Mouse (Mus musculus): Measurements from ENCODE around the gene Eif4g1.
A peak's percentile ranks its signal among the peaks of the same experiment; 100 is the strongest.
"Not testable (repeated sequence)": the region's sequence is repeated elsewhere in the genome, so short reads cannot be mapped to it uniquely, and the experiment has no call there.

Gene Eif4g1

GRCm38 (mm10) chr16:20668013-20668412 lies at the start of gene Eif4g1:
Gene Eif4g1, plus strand, starts transcription at chr16:20668313.
- DNase-seq = not testable (repeated sequence)

- peak; percentile 22 for DNase-seq
Observed at GRCm38 (mm10) chr16:20619541-20620398, 48.3 kb upstream of the Eif4g1 start.

GRCm38 (mm10) chr16:20620399-20620735 lies 47.7 kb upstream of the Eif4g1 start:
- no peak for DNase-seq

GRCm38 (mm10) chr16:20620751-20621190 lies 47.3 kb upstream of the Eif4g1 start:
- DNase-seq = peak; percentile 63

- DNase-seq = peak; percentile 70
Observed at GRCm38 (mm10) chr16:20621191-20621990, 46.7 kb upstream of the Eif4g1 start, which contains the start of gene Camk2n2. Gene Camk2n2, minus strand, starts transcription at chr16:20621287.

- peak; percentile 71 for DNase-seq
Observed at GRCm38 (mm10) chr16:20621991-20622685, 46.0 kb upstream of the Eif4g1 start.

GRCm38 (mm10) chr16:20623211-20623610 lies 44.9 kb upstream of the Eif4g1 start:
- DNase-seq = no peak

GRCm38 (mm10) chr16:20628871-20629391 lies 39.2 kb upstream of the Eif4g1 start:
- peak; percentile 58 for DNase-seq

GRCm38 (mm10) chr16:20629731-20630634 lies 38.1 kb upstream of the Eif4g1 start, which contains the start of gene Ece2:
Gene Ece2, plus strand, starts transcription at chr16:20629828.
- DNase-seq = peak; percentile 31

GRCm38 (mm10) chr16:20637410-20637809 lies 30.7 kb upstream of the Eif4g1 start:
- no peak for DNase-seq

GRCm38 (mm10) chr16:20638367-20638766 lies 29.7 kb upstream of the Eif4g1 start:
- peak; percentile 33 for DNase-seq

GRCm38 (mm10) chr16:20642161-20642560 lies 26.0 kb upstream of the Eif4g1 start:
- DNase-seq = peak; percentile 78

- no peak for DNase-seq
Observed at GRCm38 (mm10) chr16:20643911-20644310, 24.2 kb upstream of the Eif4g1 start.

GRCm38 (mm10) chr16:20651076-20651946 lies 16.8 kb upstream of the Eif4g1 start, which contains the start of gene Psmd2:
Gene Psmd2, plus strand, starts transcription at chr16:20651652.
- peak; percentile 98 for DNase-seq

GRCm38 (mm10) chr16:20651947-20652310 lies 16.2 kb upstream of the Eif4g1 start:
- no peak for DNase-seq

GRCm38 (mm10) chr16:20653315-20653714 lies 14.8 kb upstream of the Eif4g1 start:
- DNase-seq = no peak

GRCm38 (mm10) chr16:20657661-20658060 lies 10.5 kb upstream of the Eif4g1 start:
- no peak for DNase-seq

GRCm38 (mm10) chr16:20670291-20670690 lies 2.2 kb downstream of the Eif4g1 start:
- no peak for DNase-seq

- no peak for DNase-seq
Observed at GRCm38 (mm10) chr16:20671886-20672285, 3.8 kb downstream of the Eif4g1 start.

- peak; percentile 98 for DNase-seq
Observed at GRCm38 (mm10) chr16:20672500-20672902, 4.4 kb downstream of the Eif4g1 start.
